Mouse (Mus musculus) retina, postnatal 1 day (tissue): ENCODE results near the gene Gm9999.
"Not testable (repeated sequence)": the region's sequence is repeated elsewhere in the genome, so short reads cannot be mapped to it uniquely, and the experiment has no call there.

Source experiments
- DNase-seq: peaks from one replicate; pipeline ENCODE4 v3.0.0-alpha.2; 2012

Gm9999 gene

DNA sequence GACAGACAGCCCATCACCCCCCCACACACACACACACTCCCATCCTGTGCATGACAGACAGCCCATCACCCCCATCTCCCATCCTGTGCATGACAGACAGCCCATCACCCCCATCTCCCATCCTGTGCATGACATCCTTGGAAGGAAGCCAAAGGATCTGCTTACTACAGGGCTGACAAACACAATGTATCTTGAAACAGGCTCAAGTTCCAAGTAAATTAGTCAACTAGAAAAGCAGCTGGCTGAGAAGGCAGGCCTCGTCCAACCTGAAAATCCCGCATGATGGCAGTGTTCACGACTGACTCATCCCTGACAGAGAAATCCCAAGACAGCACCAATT lies 17.2 kb downstream of the Gm9999 start:
- DNase-seq = peak; percentile 27

DNA sequence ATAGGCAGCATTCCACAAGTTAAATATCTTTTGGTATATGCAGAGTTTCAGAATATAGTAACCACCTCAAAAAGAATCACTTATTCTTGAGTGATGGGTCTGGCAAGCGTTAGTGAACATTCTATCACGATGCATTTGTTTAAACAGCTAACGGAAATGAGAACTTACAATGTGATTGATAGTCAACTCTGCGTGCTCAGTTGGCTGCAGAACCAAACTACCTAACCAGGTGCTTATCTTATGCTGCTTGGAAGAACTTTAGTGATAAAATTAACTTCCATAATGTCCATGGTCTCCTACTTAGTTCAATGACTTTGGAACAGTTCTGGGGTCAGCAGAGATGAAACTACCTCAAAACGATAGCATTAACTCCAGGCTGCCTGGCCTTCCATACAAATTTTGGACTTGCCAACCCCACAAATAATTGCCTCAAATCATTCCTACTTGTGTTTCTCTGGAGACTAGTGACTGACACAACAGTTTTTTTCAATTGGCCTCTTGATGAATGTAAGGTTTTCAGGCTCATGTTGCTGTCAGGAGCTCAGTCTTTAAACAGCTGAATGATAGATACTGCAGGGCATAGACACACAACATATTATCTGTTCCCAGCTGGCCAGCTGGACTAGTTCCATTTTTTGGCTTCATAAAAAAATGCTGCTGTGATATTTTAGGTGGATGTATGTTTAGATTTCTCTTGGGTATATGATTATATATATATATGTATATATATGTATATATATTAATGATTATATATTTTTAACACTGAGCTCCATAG lies 17.9 kb downstream of the Gm9999 start:
- no peak for DNase-seq

DNA sequence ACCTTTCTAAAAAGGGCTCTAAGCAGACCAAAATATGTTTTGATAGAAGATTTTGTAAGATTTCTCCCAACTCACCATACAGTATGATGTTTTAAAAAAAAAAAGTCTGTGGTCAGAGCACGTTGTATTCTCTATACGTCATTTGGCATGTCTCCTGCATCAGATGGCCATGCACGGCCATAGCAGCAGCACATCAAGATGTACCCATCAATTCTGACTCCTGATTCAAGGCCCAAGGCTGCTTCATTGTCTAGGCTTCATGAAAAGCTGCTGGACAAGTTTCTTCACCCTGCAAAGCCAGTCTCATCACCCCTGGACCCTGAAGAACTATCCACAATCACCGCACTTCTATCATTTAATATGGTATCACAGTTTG lies 18.5 kb downstream of the Gm9999 start:
- no peak for DNase-seq

DNA sequence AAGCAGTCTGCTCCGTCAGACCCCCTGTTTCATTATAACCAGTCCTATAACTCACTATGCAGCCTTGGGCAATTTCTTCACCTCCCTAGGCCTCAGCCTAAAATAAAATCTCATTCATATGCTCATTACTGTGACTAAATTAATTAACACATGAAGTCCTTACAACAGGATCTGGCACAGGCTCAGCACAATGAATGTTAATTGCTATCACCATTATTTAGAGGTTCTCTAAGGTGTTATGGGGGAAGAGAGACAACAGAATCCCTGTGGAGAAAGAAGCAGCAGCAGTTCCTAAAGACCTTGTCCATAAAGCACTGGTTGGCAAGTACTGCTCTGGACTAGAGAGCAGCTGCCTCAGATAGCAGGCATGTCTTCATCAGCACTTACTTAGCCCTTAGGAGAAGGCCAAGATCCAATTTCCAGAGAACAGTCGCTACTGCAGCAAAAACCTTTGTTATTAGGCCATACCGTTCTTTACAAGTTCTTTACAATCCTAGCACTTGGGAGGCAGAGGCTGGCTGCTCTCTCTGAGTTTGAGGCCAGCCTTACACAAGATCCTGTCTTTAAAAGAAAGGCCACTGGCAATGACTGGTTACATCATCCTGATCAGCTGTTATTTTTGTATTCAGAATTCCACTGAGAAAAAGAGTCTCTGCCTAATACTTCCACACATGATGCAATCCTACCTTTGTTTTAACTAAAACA lies 20.2 kb downstream of the Gm9999 start:
- peak; percentile 53 for DNase-seq

DNA sequence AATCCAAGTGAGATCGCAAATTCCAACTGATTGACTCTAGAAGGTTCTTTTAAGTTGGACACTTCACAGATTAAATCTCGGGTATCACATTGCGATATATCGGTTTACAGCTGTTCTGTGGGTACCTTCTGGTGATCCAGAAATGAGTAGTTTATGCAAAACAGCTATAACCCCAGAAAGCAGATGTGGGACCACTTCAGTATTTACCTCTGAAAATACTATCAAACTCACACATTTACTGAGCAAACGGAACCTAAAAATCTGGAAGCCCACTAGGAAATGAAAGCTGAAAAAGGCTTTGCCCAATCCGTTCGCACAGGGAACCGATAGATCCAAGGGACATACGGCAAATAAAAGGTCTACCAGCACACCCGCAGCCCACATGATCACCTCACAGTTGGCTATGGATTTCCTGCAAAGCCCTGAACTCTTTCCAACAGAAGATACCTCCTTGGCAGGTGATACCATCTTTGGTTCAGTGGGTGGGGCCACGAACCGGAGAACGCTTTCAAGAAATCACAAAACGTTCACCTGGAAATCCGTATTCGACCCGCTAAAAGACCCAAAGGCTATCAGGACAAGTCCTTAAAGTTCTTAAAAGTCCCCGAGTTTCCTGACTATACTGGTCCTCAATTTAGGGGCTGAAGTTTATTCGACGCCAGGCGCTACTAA lies 23.9 kb downstream of the Gm9999 start:
- no peak for DNase-seq

DNA sequence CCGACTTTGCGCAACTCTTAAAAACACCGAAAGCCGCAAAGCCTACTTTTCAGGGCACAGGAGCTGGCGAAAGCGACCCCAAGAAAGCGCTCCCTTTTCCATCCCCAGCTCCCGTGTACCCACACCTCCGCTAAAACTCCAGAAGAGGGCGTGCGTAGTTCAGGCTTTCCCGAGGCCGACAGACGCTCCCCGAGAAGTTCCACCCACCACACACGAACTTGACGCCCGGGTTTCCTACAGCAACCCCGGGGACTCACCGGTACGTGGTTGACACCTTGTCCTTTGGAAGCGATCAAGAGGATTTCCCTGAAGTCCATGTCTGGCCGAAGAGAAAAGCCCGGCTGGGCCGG lies 24.4 kb downstream of the Gm9999 start:
- no peak for DNase-seq

DNA sequence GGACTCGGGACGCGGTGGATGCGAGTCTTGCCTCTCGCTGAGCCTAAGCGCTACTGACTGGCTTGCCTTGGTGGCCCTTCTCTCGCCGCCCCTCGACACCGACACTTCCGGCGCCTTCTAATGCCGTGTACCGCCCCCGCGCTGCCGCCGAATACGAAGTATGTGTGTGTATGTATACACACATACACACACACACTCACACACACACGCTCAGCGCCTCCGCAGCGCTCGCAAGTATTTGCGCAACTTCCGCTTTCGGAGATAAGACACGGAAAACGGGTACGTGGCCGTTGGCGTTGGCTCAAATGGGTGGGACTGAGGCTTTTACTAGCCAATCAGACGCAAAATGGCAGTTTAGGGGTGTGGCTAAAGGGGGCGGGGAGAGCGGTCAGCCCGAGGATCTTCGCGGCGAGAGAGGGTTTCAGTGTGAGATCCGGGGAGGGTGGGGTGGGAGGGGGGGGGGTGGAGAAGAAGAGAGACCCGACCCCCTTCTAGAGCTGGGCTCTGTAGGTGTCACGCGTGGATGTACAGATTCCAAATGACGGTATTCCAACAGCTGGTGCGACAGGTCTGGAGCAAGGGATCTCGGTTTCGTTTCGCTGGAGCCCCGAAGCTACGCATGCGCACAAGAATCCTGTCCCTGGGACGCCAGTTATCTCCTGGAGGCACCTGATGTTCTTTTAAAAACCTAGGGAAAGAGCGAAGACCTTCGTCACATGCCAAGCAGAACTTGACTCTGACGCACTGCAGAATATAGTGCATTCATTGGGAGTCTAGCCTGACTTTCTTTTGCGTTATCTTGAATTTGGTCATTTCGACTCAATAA lies 25.0 kb downstream of the Gm9999 start, which contains the start of gene Spty2d1:
Gene Spty2d1 (minus strand): TSS at position 244 of the 826 bp plus-strand sequence.
- DNase-seq = peak; percentile 99

DNA sequence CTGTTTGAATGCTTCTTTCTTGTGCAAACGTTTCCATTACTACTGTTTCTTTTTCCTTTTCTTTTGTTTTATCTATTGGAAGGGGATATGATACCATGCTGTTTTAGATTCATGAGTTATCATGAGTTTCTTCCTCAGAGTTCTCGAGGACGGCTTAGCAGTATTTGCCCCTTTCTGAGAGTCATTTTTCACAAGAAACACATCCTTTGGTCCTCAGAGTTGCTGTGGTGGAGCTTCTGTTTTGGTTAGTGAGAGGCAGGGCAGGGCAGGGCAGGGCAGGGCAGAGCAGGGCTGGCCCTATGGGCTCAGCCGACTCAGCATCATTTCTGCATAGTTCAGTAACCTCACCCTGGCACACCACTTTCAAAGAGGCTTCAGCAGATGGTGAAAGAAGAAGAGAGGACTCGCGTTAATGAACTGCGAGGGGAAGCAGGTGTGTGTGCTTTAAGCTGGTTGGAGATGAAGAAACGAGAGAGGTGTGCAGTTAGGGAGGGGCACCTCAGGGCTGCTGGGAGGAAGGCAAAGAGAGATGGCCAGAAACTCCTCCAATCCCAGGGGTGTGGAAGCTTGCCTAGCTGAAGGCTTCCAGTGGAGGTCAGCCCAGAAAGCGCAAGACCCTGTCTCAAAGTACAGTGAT lies 29.9 kb downstream of the Gm9999 start:
- DNase-seq = no peak

DNA sequence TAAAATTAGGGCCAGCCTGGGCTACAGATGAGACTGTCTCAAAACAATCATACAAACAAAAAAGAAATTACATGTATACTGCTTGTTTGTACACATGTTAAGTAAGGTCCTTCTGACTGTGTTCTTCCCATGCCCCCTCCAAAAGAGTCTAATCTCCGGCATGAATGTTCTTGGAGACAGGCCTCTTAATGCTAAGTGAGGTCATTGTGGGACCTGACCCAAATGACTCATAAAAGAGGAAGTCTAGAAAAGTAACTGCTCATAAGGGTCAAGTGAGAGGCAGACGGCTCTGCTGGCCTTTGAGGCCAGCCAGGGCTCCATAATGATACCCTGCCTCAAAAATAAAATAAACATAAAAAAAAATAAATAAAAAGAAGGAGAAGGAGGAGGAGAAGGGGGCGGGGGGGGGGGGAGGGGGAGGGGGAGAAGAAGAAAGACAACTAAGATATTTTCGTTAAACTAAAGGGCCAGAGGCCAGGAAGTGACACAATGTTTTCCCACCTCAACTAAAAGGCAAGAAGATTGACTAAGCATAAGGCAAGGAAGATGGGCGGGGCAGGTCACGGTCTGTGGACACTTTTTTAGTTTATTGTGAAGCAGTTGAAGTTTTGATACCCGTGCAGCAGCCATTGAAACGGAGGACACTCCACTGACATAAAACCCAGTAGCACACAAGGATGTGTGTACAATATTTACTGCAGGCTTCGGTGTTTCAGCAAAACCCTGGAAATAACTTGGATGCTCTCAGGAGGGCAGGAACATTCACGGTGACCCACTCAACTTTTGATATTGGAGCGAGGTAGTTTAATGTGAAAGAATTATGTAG lies 31.4 kb downstream of the Gm9999 start:
- DNase-seq = no peak

DNA sequence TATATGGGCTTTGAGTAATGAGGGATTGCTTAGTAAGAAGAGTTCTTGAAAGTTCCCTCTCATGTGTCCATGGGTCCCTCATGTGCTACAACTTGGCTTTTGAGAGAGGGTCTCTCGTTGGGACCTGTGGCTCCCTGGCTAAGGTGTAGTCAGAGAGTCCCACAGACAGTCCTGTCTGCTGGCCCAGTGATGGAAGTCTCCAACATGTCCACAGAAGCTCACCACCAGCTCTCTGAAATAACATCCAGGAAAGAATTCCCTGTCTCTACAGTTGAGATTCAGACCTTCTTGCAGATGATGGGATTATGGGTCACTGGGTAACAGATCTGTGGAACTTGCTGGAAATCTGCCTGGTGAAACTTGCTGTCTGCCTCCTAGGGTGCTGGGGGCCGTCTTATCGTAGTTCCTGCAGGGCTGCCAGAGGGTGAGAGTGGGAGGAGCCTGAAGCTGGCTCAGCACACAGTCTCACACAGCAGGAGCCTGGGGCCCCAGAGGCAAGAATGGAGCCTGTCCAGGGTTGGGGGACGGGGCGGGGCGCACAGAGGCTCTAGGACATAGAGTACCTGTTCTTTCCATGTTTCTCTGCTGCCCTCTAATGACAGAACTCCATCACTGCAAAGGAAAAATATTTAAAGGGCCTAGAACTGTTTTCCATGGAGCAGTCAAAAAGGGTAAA lies 32.1 kb downstream of the Gm9999 start:
- peak; percentile 95 for DNase-seq

DNA sequence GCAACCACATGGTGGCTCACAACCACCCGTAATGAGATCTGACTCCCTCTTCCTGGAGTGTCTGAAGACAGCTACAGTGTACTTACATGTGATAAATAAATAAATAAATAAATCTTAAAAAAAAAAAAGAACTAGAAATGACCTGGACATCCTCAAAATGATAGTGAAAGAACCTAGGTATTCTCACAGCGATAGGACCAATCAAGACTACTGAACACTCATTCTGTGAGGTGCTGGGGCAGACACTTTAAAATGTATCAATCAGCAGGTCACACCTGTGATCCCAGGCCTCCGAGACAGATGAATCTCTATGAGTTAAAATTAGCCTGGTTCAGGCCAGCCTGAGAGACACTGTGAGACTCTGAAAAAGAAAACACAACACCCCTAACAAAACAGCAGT lies 33.2 kb downstream of the Gm9999 start:
- DNase-seq = no peak

DNA sequence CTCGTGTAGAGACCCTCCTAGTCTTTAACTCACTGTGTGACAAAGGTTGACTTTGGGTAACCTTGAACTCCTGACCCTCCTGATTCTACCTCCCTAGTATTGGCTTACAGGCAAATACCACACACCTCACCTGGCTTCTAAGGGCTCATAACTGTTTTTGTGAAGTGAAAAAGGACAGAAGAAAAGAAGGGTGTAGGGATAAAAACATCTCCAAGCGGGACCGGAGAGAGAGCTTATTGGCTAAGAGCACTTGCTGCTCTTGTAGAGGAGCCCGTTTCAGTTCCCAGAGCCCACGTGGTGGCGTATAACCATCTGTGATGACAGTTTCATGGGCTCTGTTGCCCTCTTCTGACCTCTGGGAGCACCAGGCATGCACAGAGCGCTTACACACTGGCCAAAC lies 33.8 kb downstream of the Gm9999 start:
- DNase-seq = no peak

DNA sequence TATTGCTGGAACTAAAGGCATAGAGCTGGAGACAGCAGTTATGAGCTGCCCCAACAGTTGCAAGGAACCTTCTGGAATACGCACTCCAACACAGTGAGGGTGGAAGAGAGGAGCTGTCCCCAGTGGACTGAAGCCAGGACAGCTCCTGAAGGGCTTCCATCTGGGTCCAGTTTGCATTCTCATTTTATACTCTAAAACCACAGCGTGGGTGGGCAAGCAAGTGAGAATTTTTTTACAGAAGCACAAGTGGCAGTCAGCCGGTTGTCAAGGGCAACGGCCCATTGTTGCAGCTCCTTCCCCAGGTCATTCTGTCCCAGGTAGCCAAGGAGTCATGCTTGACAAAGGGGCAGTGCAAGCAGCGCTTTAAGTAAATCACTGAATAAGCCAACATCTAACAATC lies 36.3 kb downstream of the Gm9999 start:
- DNase-seq = no peak

DNA sequence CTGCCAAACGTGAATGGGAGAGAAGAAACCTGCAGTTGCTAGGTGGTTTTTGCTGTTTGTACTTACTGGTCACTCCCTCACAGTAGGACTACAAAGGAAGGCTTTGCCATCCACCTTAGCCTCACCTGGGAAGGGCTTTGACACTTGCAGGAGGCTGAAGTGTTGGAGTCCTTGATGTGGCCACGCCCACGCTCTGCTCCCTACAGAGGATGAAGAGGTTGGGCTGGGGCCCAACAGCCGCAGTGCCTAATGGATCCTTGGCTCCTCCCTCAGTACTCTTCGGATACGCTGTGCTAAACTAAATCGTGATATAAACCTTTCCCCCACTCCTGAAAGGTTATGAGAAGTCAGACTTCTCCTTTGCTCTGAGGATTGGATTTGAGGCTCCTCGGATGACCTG lies 37.6 kb downstream of the Gm9999 start:
- no peak for DNase-seq

DNA sequence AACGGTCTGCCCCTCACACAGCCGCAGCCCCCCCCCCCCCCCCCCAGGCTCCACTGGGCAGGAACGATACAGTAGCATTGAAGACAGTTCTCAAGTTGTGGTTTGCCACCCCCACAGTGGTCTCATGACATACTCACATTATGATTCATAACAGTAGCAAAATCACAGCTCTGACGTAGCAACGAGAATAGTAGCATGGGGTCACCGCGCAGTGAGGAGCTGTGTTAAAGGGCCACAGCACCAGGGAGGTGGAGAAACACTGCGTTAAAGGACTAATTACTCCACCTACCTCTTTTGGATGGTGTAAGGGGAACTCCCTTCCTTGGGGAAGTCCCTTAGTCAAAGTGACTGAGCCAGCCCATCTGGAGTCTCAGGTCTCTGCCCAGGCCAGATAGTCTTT lies 39.1 kb downstream of the Gm9999 start:
- no peak for DNase-seq

DNA sequence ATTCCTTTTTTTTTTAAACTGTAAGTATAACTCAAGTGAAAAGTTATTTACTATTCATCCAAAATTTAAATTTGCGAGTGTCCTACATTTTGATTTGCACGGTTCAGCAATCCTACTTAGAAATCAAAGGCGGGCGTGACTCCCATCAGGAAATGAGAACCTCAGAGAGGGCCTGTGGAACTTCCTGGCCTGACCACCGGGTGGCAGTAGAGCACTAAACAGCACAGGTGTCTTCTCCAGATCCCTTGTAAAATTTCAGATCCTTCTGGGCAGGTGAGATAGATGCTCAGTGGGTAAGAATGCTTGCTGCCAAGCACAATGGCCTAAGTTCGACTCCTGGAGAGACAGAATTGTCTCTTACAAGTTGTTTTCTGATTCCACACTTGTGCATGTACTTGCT lies 40.1 kb downstream of the Gm9999 start:
- DNase-seq = peak; percentile 77

DNA sequence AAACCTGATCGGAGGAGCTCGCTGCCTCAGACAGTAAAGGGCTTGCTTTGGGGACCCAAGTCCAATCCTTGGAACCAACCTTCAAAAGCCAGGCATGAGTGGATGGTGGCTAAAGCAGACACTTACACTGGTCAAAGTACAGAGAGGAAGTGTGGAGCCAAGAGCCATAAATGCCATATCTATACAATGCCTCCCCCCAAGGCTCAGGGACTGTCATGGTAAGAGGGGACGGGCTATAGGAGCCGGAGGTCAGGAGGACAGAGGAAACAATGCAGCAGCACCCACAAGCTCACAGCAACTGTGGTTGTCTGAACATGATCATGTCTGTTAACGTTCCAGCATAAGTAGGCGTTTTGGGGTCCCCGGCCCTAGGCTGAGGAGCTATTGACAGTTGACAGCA lies 41.1 kb downstream of the Gm9999 start:
- DNase-seq = no peak

DNA sequence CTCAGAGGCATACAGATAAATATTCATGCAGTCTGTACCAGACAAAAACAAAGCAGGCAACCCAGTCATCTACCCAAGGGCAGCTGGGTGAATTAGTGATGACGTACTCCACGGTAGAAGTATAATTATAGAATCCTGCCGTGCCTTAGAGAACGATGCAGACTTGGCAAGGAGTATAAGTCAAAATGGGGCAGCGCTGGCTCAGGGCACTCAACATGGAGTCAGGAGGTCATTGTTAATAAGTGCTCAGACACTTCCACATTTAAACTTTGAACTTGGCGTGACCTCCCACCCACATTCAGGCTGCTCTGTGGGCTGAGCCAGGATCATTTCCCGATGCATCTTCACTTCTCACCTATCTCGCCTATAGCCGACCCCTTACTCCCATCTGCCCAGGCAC lies 42.0 kb downstream of the Gm9999 start:
- DNase-seq = no peak

DNA sequence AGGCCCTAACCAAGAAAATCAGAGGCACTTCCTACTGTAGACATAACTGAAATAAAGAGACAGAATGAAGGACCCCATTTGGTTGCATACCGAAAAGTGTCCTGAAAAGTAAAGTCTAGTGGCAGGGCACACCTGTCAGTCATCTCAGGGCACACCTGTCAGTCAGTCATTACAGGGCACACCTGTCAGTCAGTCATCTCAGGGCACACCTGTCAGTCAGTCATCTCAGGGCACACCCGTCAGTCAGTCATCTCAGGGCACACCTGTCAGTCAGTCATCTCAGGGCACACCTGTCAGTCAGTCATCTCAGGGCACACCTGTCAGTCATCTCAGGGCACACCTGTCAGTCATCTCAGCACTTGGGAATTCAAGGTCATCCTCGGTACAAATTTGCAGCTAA lies 43.5 kb downstream of the Gm9999 start:
- DNase-seq = not testable (repeated sequence)

DNA sequence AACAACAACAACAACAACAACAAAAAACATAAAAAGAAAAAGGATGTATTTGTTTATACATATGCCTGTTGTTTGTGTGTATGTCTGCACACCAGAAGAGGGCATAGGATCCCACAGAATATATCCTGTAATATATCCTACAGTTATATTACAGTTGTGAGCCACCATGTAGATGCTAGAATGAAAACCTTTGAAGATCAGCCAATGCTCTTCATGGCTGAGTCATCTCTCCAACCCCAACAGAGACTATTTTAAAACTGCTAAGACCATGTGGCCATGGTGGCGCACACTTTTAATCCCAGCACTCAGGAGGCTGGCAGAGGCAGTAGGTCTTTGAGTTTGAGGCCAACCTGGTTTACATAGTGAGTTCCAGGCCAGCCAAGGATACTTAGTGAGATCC lies 44.1 kb downstream of the Gm9999 start:
- no peak for DNase-seq

DNA sequence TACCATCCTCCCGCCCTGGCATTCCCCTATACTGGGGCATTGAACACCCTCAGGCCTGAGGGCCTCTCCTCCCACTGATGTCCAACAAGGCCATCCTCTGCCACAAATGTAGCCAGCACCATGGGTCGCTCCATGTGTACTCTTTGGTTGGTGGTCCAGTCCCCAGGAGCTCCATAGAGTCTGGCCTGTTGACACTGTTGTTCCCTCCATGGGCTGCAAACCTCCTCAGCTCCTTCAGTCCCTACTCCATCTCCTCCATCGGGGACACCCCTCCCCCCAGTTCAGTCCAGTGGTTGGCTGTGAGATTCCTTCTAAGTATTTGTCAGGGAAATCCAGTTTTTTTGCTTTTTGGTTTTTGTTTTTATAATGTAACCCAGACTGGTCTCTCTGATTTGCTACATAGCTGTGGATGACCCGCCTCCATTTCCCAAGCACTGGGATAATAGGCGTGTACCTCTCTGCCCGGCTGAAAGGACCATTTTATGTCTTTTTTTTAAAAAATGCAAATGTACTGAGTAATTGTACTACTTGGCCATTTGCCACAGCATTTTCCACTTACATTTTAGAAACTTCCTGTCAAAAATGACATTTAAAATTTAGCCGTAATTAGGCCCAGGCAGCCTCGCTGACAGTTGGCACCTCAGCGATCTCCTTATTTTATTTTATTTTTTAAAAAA lies 47.3 kb downstream of the Gm9999 start:
- no peak for DNase-seq
